Mouse (Mus musculus) spleen, postnatal 4 days (tissue): ENCODE measurements around the gene Ankrd63.

Source experiments
- DNase-seq, 2 experiments: peaks; one replicate each; pipeline ENCODE4 v3.0.0; 2022; ENCODE audit warnings: low spot score in 2 of 2

The Ankrd63 gene

DNA sequence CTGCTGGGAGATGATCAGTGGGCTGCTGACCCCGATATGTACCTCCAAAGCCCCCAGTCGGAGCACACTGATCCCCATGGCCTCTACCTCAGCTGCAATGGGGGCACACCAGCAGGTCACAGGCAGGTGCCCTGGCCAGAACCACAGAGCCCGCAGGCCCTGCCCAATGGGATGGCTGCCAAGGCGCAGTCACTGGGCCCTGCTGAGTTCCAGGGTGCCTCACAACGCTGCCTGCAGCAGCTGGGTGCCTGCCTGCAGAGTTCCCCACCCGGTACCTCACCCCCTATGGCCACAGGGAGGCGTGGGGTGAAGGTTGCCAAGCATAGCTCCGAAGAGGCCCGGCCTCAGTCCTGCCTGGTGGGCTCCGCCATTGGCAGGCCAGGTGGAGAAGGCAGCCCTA, 13.9 kb downstream of the Ankrd63 start:
- DNase-seq = no peak

DNA sequence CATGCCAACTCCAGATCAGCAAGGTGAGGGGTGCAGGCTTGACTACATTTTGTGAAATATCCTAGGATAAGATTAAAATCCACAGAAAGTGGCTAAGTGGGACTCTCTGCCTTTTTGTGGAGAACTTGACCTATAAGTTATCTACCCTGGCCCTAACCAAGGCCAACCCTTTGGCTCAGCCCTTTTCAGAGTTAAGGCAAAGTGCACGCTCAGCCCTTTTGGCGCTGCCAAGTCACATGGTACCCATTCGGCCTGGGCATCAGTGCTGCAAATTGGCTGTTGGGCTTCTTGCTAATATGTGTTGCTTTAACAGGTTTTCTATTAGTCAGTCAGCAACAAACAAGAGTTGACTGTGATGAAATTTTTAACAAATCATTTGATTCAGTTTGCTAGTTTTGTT, 16.0 kb downstream of the Ankrd63 start:
- DNase-seq = no peak

DNA sequence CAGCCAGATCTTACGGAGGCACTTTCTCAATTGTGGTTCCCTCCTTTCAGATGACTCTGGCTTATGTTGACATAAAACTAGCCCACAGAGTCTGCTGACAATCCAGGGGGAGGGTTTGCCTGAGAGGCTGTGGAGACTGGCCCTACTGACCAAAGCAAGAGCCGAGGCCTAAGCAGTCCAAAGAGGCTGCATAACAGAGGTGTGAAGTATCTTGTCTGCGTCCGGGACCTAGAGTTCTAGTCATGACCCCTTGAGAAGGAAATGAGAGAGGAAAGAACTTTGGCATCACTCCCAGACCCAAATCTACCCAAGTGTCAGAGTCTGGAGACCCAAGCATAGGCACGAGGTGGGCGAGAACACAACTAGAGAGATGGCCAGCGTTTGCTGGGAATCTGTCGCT, 17.1 kb downstream of the Ankrd63 start:
- DNase-seq = no peak

DNA sequence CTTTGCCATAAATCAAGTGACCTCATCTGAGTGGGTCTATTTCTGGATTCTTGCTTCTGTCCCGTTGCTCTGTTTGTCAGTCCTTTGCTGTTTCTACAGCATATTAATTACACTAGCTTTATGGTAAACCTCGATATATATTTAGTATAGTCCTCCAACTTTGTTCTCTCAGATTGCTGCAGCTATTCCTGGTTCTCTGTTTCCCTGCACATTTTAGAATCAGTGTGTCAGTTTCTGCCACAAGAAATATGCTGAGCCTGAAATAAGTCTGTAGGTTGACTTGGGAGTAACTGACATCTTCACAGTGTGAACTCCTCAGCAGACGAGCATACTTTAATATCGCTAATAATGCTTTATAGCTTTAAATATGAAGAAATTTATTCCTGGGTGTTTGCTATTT, 18.7 kb downstream of the Ankrd63 start:
- DNase-seq = no peak

DNA sequence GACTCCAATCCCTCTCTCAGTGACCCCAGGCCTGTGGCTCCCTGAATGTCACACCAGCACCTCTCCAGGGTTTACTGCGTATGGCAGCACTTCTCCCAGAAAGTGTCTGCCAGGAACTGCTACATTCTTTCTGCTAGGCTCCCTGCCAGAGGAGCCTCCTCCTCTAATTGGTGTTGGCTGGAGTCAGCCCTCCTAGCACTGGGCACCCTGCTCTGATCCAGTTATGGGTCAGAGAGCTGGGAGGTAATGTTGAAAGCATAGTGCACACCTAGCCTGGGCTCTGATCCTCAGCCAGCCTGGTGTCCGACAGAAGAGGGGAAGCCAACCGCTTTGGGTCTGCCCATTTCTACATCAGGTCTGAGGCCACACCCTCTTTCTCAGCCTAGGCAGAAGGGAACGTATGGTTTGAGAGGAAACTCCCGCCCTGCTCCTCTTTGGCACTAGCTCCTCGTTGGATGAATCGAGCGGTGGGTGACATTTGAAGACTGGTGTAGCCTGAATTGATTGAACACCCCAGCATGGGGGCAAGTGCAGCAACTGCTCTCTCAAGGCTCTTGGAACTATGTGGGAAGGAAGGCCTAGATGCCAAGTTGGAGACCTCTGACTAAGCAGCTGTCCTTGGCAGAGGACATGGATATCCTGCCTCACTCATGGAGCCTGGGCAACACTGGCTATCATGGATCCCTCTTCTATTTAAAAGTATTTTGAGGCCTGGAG, 21.1 kb downstream of the Ankrd63 start:
- DNase-seq = no peak

DNA sequence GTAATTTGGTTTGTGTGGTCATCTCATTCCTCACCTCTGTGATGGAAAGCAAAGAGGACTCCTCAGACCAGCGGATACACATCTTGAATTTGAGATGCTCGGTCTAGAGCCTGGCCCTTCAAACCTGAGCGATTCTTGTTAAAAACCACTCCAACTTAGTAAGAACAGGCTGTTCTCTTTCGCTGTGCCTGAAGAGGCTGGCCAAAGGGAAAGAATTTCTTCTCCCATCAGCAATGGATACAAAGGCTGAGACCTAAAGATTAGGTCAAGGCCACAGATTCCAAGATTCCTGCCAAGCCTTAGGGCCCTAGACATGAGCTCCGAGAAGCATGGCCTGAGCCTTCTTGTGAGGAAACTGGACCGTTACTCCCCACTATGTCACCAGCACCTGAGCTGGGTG, 22.8 kb downstream of the Ankrd63 start:
- DNase-seq = no peak

DNA sequence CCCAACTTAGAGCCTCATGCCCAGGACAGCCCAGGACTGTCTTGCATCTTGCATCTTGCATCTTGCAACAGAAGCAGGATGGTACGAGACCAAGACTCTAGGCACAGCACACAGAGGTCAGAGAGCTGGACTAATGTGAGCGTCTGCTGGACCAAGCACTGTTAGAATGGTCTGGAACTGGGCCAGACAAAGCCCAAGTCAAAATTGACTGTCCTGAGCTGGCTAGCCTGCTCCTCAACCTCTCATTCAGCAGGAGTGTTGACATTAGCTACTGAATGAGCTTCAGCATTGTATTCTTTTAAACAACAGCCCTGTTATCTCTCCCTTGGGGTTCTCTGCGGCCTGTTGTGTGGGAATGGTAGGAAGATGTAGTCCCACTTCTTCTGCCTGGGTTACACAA, 24.2 kb downstream of the Ankrd63 start:
- DNase-seq = no peak

DNA sequence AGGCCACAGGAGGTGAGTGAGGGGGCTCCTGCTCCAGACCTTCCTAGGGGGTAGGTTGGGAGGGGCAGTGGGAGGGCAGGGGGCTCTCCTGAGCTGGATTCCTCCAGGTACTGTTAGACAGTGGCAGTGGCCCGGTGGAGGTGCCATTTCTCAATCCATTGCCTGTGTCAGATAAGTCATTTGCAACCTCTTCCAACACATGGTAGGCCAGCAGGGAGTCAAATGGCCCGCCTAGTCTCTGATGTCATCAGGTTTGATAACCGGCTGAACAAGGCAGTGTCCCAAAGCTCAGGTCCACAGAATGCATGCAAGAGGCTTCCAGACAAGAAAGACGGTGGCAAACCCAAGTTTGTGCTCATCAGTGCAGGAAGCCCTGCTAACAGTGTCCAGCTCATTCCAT, 25.9 kb downstream of the Ankrd63 start:
- no peak for DNase-seq

DNA sequence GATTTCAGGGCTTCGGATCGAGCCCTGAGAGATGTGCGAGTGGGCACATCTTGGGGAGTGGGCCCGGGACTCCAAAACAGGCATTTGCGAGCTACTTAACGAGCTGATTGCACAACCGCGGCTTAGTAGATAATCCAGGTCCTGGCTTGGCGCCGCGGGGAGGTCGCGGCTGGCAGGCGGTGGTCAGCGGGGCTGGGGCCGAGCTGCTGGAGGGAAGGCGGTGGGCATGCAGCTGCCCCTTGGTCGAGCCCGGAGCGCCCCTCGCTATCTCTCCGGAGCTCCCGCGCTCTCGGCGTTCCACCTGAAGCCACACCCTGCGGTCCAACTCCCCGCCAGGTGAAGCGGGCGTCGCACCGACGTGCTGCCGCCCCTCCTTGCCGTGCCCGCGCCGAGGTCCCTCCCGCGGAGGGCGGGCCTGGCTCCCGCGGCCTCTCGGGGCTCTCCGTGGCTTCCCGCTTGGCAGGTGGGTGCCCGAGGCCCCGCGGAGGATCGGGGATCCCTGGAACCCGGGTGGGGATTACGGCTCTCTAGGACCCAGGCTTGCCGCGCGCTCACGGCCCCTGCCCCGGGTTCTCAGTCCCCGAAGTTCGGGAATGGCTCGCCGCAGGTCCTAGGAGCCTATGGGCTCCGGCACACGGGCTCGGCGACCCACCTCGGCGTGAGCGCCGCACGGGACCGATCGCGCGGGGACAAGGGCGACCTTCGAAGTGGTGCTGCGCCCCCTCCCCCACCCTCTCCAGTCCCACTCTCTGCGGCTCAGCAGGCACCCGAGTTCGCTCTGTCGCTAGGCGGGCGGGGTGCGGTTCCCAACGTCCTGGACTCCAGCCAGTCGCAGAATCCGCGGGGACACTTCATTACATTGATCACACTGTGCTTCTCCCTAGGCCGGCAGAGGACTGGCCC, 26.7 kb downstream of the Ankrd63 start:
- DNase-seq = no peak

DNA sequence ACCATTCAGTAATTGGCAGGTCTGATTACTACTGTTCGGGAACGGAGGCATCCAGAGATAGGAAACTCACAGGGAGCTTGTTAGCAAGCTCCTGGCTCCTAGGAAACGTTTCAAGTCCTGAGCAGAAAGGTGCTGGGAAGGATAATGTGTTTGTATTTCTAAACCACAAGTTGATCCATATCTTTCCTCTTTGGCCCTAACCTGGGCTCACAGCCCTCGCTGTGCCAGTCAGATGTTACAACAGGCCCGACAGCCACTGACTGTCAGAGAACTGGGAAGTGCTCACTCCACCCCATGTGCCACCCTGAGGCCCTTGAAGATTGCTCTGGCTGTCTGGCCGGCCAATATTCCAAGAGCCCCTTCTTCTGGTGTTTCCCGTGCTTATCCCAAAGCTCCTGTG, 29.3 kb downstream of the Ankrd63 start:
- DNase-seq = no peak

DNA sequence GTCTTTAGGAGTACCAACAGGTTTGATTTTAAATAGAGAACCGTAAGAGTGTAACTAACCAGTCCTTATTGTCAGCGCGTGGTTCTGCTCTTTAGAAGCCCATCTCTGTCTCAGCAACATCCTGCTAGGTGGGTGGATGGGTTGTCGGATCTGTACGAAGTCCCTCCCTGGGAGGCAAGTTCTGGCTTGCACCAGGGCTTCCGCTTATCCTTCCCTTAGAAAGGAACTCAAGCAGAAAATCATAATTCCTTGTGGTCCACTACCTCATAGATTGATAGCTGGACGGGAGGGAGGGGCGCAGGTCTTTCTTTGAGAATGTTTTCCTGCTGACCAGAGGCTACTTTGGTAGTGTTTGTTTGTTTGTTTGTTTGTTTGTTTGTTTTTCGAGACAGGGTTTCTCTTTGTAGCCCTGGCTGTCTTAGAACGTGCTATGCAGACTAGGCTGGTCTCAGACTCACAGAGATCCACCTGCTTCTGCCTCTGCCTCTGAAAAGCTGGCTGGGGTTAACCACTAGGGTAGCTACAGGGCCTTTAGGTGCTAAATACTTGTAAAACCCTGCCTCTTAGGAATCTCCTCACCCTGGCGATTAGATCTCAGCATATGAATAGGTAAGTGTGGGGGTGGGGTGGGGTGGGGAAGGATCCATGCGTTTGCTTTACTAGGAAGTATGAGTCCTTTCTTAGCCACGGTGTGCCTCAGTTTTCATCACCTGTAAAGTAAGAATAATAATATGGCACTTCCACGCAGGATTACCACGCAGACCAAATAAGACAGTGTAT, 29.9 kb downstream of the Ankrd63 start:
- DNase-seq = no peak

DNA sequence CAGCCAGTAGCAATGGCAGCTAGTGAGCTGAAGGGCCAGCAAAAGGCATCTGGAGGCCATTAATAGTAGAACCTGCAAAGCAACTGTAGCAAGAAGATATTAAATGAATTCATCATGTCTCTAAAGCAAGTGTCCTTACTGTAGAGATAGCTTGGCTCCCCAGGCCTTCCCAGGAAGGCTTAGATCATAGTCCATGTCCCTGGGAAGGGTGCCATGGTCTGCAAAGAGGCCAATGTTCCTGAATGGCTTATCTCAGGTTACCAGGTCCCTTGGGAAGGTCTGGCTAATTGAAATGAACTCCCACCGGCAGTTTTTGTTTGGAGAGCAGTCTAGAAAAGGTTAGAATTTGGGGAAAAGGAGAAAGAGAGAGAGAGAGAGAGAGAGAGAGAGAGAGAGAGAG, 32.0 kb downstream of the Ankrd63 start:
- DNase-seq = no peak

DNA sequence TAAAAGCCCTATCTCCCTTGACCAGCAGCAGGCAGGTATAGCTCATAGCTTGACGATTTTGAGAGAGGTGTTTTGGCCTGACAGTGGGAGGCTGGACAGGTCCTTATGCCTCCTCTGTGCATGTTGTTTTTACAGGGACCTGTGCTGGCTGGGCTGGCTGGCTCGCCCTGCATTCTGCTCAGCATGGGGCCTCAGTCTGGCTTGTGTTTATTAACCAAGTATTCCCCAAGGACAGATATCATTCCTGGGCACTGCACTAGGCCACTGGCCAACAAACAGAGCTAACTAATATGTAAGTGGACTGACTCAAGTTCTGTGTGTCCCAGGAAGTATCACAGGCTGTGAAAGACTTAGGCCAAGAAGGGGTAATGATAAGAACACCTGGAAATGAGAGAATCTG, 34.0 kb downstream of the Ankrd63 start:
- no peak for DNase-seq

DNA sequence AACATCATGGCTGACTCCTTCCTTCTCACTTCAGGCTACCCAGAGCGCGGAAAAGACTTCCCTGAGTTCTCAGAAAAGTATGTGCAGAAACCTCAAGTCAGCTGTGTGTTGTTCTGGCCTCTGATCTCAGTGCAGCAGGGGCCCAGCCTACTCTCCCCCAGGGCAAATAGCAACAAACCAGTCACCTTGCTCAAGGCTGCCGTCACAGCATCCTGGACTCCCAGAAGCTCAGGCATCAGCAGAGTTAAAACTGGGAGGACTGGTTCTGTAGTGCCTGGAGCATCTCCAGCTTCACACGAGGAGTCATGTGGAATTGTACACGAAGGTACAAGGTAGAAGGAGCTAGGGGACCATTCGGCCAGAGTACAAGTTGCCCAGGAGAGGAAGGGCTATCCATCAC, 34.5 kb downstream of the Ankrd63 start:
- no peak for DNase-seq

DNA sequence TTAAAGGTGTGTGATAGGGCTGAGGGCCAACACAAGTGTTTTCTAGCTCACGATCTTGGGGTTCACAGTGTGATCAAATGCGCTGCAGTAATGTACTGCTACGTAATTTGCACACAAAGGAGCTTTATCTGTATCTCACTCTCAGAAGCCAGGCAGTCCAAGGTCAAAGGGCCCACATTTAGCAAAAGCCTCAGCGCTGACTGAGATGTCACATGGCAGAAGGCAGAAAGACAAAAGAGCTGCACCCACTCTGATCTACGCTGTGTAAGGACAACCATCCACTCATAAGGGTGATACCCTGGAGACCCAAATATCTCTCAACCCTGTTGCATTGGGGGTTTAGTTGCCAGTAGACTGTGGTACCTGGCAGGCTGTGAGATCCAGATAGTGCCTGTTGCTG, 36.6 kb downstream of the Ankrd63 start:
- no peak for DNase-seq

DNA sequence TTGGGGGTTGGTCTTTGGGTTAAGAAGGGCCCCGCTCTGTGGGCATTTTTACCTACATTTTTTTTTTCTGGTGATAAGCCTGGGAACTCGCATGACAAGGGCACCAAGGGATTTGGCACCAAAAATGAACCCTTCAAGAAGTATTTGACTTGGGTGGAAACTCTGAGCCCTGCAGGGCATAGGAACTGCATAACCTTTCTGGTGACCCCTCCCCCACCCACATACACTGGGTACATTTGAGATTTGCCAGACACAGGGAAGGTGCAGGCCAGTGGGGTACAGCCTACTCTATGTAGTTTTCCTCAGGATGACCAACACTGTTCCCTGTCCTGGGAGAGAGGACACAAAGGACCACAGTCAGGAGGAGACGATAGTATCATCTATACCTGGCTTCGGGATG, 38.1 kb downstream of the Ankrd63 start:
- no peak for DNase-seq

DNA sequence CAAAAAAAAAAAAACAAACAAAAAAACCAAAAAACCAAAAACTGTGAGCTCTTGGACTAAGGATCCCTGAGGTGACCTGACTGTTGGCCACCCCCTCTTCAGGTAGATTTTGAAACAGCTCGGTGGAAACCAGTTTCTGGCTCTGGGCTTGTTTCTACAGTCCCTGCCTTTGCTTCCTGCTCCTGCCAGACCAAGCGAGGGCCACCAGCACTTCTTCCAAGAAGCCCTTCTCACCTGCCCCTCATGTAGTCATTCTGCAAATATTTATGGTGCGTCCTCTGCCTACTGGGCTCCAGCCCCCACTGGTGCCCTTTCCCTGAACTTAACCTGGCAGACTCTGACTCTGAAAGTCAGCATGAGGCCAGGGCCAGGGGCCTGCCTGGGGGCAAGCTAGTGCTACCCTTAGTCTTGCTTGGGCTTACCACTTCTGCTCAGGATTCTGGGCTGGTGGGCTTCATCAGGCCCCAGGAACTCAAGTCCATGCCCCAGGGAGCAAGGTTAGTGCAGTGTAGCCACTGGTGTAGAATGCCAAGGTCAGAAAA, 38.7 kb downstream of the Ankrd63 start:
- DNase-seq = no peak

DNA sequence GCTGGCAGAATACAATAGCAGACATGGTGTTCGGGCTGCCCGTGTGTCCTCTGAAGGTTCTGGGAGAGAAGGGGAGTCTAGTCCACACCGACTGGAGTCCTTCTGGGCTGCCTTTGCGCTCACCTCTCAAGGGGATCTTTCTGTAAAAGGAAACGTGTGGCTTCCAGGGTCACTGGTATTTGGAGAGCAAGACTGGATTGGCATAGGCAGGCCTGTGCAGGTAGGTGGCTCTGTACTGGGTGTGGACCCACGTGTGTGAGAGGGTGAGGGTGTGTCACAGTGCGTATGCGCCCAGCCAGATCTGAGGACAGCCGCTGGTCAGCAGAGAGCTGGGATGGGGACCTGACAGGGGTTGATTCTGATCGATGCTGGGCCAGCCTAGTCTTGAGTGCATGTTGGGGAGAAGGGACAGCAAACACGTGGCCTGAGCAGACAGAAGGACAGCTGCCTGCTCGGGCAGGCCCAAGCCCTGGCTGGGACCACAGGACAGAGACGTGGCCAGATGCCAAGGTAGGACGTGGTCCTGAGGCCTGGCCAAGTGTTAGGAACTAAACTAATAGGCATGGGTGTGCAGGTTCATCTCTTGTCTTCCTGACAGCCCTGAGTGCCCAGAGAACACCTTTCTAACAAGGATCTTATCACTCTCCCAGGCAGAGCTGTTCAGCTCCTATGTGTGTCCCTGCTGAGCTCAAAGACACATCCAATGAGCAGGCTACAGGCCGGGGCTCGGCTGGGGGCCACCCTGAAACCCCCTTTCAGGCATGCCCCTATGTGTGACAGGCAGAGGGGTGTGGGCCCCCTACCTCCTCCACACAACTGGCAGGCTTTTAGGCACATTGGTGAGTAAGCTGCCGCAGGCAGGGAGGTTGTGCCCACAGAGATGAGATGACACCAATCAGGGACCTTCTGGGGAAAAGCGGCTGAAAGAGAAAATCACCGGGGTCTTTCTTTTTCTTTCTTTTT, 39.7 kb downstream of the Ankrd63 start:
- no peak for DNase-seq

DNA sequence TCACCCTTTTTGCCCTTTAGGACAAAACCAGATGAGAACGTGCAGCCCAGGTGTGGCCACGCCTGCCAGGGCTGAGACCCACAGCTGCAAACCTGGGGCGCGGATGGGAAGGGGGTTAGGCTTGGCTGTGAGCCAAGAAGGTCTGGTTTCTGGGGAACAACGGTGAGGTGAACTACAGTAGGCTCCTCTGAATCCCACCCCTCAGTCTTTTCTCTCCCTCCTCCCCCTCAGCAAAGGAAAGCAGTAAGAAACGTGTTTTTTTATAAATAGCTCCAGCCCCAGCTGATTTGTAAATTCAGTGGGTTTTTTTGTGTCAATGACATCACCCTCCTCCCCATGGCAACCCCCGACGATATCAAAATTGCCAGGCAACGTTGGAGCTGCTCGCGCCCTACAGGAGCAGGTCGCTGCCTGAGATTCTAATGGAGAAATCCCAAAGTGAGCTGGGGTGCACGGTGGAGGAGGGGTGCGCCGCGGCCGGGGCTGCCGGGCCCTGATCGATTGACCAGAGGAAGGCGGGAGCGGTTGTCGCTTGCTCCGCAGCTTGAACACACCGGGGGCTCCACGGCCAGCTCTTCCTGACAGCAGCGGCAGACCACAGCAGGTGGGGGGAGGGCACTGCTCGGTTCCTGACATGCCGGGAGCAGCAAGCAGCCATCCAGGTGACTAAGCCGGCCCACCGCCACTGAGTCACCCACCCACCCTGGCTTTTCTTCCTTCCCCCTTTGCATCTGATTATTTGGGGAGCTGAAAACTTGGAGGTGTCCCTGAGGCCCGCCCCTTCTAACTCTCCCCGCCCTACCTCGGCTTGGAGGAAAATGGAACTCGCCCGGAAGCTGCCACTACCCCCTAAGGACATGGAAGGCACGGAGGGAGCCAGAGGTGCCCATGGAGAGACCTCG, 40.6 kb downstream of the Ankrd63 start, which contains the start of gene Pak6:
Gene Pak6, plus strand, starts transcription at position 402 of the 902 bp plus-strand sequence.
- DNase-seq = peak in 1 of 2 experiments; percentile 27

DNA sequence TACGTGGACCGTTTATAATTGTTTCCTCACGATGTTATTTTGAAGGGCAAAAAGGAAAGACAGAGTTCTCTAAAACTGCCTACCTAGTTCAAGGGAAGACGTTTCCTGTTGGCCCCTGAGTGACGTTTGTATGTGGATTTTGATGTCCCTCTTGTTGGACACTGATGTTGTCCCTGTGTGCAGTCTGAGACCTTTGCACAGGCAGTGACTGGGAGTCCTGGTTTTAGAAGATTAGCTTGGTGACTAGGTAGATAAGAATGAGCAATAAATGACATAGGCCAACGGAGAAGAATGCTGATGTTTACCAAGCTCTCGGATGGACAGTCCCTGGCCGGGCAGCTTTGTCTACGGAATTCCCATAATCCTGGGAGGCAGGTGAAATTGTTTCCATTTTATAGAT, 41.9 kb downstream of the Ankrd63 start:
- DNase-seq = no peak
